Mouse (Mus musculus) Patski (cell line): ENCODE results near the gene Pglyrp2. TPM values are rescaled to one million over a fixed set of nuclear protein-coding genes. Genes with fewer than 3 reads are reported as not detected.

ENCODE experiments used
- ATAC-seq: fragments of 100-300 bp; one replicate; pipeline ENCODE4 v1.8.0; 2021
- CTCF ChIA-PET: fragments of 350-600 bp; sonication (Branson Sonifier 250); formaldehyde crosslinking; loops from one replicate; lab custom pipeline; 2022; ENCODE audit warnings: inconsistent platforms; lab: Charles Lee
- POLR2A ChIA-PET: fragments of 350-600 bp; sonication (Branson Sonifier 250); formaldehyde crosslinking; loops from one replicate; lab custom pipeline; 2022; ENCODE audit warnings: antibody characterized with exemption, inconsistent platforms; lab: Charles Lee
- DNase-seq: peaks from one replicate; pipeline ENCODE4 v3.0.0-alpha.2; 2011; ENCODE audit warnings: low read depth, low spot score
- H3K27me3 ChIP-seq: fragments of 371-371 bp; one replicate; pipeline ENCODE4 v1.5.1; 2021
- CTCF ChIP-seq: fragments of 100-300 bp; IDR thresholded peaks from one replicate; pipeline ENCODE4 v1.5.1; 2021
- in situ Hi-C: fragments of 300-500 bp; cut with MboI; formaldehyde crosslinking; loops from 3 replicates; pipeline ENCODE4 v1.11.1; 2018; ENCODE audit warnings: low pct_unique_long_range_greater_than_20kb, mixed read lengths
- polyA plus RNA-seq: library from polyadenylated mRNA; unstranded; gene quantifications from one replicate; pipeline ENCODE4 v1.2.3, GENCODE M21; 2021

Gene Pglyrp2
- polyA plus RNA-seq, 1 experiment from 2014 or later = not detected

DNA sequence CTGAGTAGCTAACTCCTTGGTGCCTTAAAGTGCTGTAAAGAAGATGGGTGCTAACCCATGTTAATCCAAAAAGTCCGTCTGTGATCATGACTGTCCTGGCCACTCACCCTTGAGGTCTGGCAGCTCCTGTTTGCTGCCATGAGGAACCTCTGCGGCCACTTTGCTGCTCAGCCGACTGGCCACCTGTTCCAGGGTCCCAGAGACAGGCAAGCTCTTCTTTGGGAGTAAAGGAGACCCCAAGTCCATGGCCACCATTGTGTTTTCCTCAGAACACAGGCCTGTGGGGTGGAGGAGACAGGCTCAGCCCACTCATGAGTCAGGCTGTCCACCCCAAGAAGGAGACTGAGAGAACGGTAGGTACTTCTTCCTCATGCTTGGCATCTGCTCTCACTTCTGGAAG lies 61.3 kb downstream of the Pglyrp2 start:
- ChIA-PET CTCF (interaction anchor here (0.8 to 2.1 kb wide), 3 partner anchors 12 to 23 kb away, joined by 3 to 5 read pairs (median 4); partner anchors contain the start of gene Akap8l), POLR2A (interaction anchor here (1.0 kb wide), 1 partner anchor 9 kb away, joined by 3 read pairs; no protein-coding TSS in a partner anchor)
- H3K27me3 ChIP-seq = no peaks in the 10 kb centered on the region
- no peak for ATAC-seq
- TF ChIP-seq CTCF = no peak
- no peak for DNase-seq
- in situ Hi-C loops = no loop called here

Other genes with a start within 250 kb of the Pglyrp2 start
- 0.18 TPM for gene Ephx3, start 234.6 kb downstream of the Pglyrp2 start, polyA plus RNA-seq
- 102 TPM for gene Brd4, start 139.4 kb downstream of the Pglyrp2 start, polyA plus RNA-seq
- gene Akap8, start 102.9 kb downstream of the Pglyrp2 start, polyA plus RNA-seq = 101 TPM
- 93.1 TPM for gene Akap8l, start 73.6 kb downstream of the Pglyrp2 start, polyA plus RNA-seq
- 56.5 TPM for gene Wiz, start 34.7 kb downstream of the Pglyrp2 start, polyA plus RNA-seq
- not detected for gene Rasal3, start 20.6 kb downstream of the Pglyrp2 start, polyA plus RNA-seq
- gene Cyp4f39, start 28.6 kb upstream of the Pglyrp2 start, polyA plus RNA-seq = not detected
- 0.30 TPM for gene Cyp4f17, start 81.9 kb upstream of the Pglyrp2 start, polyA plus RNA-seq
- 20.9 TPM for gene Cyp4f16, start 112.4 kb upstream of the Pglyrp2 start, polyA plus RNA-seq
- 1.6 TPM for gene Cyp4f37, start 197.1 kb upstream of the Pglyrp2 start, polyA plus RNA-seq
- not detected for gene Cyp4f40, start 234.7 kb upstream of the Pglyrp2 start, polyA plus RNA-seq